Mouse (Mus musculus): ENCODE measurements around the gene Hipk3. TPM values are rescaled to one million over a fixed set of nuclear protein-coding genes. Genes with fewer than 3 reads are reported as not detected.

Gene Hipk3
- polyA plus RNA-seq (2016; fragmentation: Nextera tagmentation; extraction: Ambion mirVana) = 71.4 and 78.0 TPM in 2 replicates

GRCm38 (mm10) chr2:104493951-104494800 is at the start of gene Hipk3:
Gene Hipk3 (minus strand): TSS chr2:104494446.
- peaks cover 35% of the 10 kb centered on the region for H3K4me1 ChIP-seq (replicated peaks)
- peak within 1 kb of the TSS; percentile 99 for H3K9ac ChIP-seq
- H3K27ac ChIP-seq (ENCODE audit: poor library complexity, severe bottlenecking) = peak within 1 kb of the TSS; percentile 100
- WGBS = under 1% methylated on average over 88 of the region's 98 CpGs
- H3K36me3 ChIP-seq = no peaks in the 10 kb centered on the region
- peak within 1 kb of the TSS; percentile 73 for H3K4me2 ChIP-seq
- H3K9me3 ChIP-seq (replicated peaks) = no peaks in the 10 kb centered on the region
- H3K27me3 ChIP-seq (replicated peaks) = no peaks in the 10 kb centered on the region
- peak; percentile 91 for ATAC-seq (ENCODE audit: insufficient number of reproducible peaks, low FRiP score)
- peak within 1 kb of the TSS; percentile 77 for H3K4me3 ChIP-seq

- Histone ChIP-seq H3K27ac (ENCODE audit: poor library complexity, severe bottlenecking) (no peak overlapping the region), H3K9ac (no peak overlapping the region), H3K27me3 (replicated peaks) (no peaks in the 10 kb centered on the region), H3K4me1 (replicated peaks) (peaks cover 3% of the 10 kb centered on the region; the same call in 1 of the 2 replicates), H3K36me3 (no peaks in the 10 kb centered on the region), H3K4me2 (no peak overlapping the region), H3K9me3 (replicated peaks) (no peaks in the 10 kb centered on the region; the same call in 1 of the 2 replicates), H3K4me3 (no peak overlapping the region)
- WGBS = 52% methylated on average over 2 of the region's 2 CpGs
- ATAC-seq (ENCODE audit: insufficient number of reproducible peaks, low FRiP score) = no peak
These were observed 46.0 kb upstream of the Hipk3 start for GRCm38 (mm10) chr2:104540286-104540685.

GRCm38 (mm10) chr2:104534751-104535150 is 40.5 kb upstream of the Hipk3 start:
- ATAC-seq (ENCODE audit: insufficient number of reproducible peaks, low FRiP score) = no peak
- no peak overlapping the region for H3K4me3 ChIP-seq
- H3K27ac ChIP-seq (ENCODE audit: poor library complexity, severe bottlenecking) = no peak overlapping the region
- H3K9ac ChIP-seq = no peak overlapping the region
- no peaks in the 10 kb centered on the region for H3K9me3 ChIP-seq (replicated peaks)
- 86% methylated on average over 3 of the region's 3 CpGs for WGBS
- H3K27me3 ChIP-seq (replicated peaks) = no peaks in the 10 kb centered on the region
- no peak overlapping the region for H3K4me2 ChIP-seq
- no peaks in the 10 kb centered on the region for H3K36me3 ChIP-seq
- H3K4me1 ChIP-seq (replicated peaks) = peaks cover 3% of the 10 kb centered on the region; the same call in 1 of the 2 replicates

- Histone ChIP-seq H3K36me3 (no peaks in the 10 kb centered on the region), H3K4me1 (replicated peaks) (peaks cover 3% of the 10 kb centered on the region; the same call in 1 of the 2 replicates), H3K27ac (ENCODE audit: poor library complexity, severe bottlenecking) (no peak overlapping the region), H3K4me3 (no peak overlapping the region), H3K9me3 (replicated peaks) (no peaks in the 10 kb centered on the region), H3K27me3 (replicated peaks) (no peaks in the 10 kb centered on the region), H3K9ac (no peak overlapping the region), H3K4me2 (no peak overlapping the region)
- 81% methylated on average over 1 of the region's 1 CpGs for WGBS
- ATAC-seq (ENCODE audit: insufficient number of reproducible peaks, low FRiP score) = no peak
These were observed 38.3 kb upstream of the Hipk3 start for GRCm38 (mm10) chr2:104532548-104532947.

GRCm38 (mm10) chr2:104526559-104526958 is 32.3 kb upstream of the Hipk3 start:
- no peaks in the 10 kb centered on the region for H3K9me3 ChIP-seq (replicated peaks)
- no peaks in the 10 kb centered on the region for H3K27me3 ChIP-seq (replicated peaks)
- WGBS = 56% methylated on average over 3 of the region's 3 CpGs
- H3K4me1 ChIP-seq (replicated peaks) = peaks cover 6% of the 10 kb centered on the region; the same call in 1 of the 2 replicates
- no peaks in the 10 kb centered on the region for H3K36me3 ChIP-seq
- H3K4me2 ChIP-seq = no peak overlapping the region
- no peak overlapping the region for H3K4me3 ChIP-seq
- H3K9ac ChIP-seq = no peak overlapping the region
- no peak for ATAC-seq (ENCODE audit: insufficient number of reproducible peaks, low FRiP score)
- H3K27ac ChIP-seq (ENCODE audit: poor library complexity, severe bottlenecking) = no peak overlapping the region

GRCm38 (mm10) chr2:104525506-104525905 is 31.3 kb upstream of the Hipk3 start:
- peaks cover 6% of the 10 kb centered on the region; the same call in 1 of the 2 replicates for H3K4me1 ChIP-seq (replicated peaks)
- no peak overlapping the region for H3K4me2 ChIP-seq
- no peak overlapping the region for H3K4me3 ChIP-seq
- no peak for ATAC-seq (ENCODE audit: insufficient number of reproducible peaks, low FRiP score)
- no peak overlapping the region for H3K9ac ChIP-seq
- no peak overlapping the region for H3K27ac ChIP-seq (ENCODE audit: poor library complexity, severe bottlenecking)
- 10% methylated on average over 5 of the region's 5 CpGs for WGBS
- no peaks in the 10 kb centered on the region for H3K36me3 ChIP-seq
- H3K27me3 ChIP-seq (replicated peaks) = no peaks in the 10 kb centered on the region
- no peaks in the 10 kb centered on the region for H3K9me3 ChIP-seq (replicated peaks)

- Histone ChIP-seq H3K27ac (ENCODE audit: poor library complexity, severe bottlenecking) (no peak overlapping the region), H3K9ac (no peak overlapping the region), H3K4me1 (replicated peaks) (no peaks in the 10 kb centered on the region), H3K36me3 (no peaks in the 10 kb centered on the region), H3K27me3 (replicated peaks) (no peaks in the 10 kb centered on the region), H3K9me3 (replicated peaks) (0 out of 2 replicates have a peak, but pooled peaks cover 3% of the 10 kb centered on the region), H3K4me3 (no peak overlapping the region), H3K4me2 (no peak overlapping the region)
- no peak for ATAC-seq (ENCODE audit: insufficient number of reproducible peaks, low FRiP score)
- WGBS = 78% methylated on average over 8 of the region's 8 CpGs
These were observed 17.4 kb upstream of the Hipk3 start for GRCm38 (mm10) chr2:104511622-104512021.

GRCm38 (mm10) chr2:104502388-104502787 is 8.1 kb upstream of the Hipk3 start:
- H3K9ac ChIP-seq = no peak overlapping the region

GRCm38 (mm10) chr2:104501091-104501490 is 6.8 kb upstream of the Hipk3 start:
- Histone ChIP-seq H3K4me3 (no peak overlapping the region), H3K9me3 (replicated peaks) (no peaks in the 10 kb centered on the region), H3K4me2 (no peak overlapping the region), H3K27ac (ENCODE audit: poor library complexity, severe bottlenecking) (no peak overlapping the region), H3K4me1 (replicated peaks) (peaks cover 19% of the 10 kb centered on the region), H3K27me3 (replicated peaks) (no peaks in the 10 kb centered on the region), H3K9ac (no peak overlapping the region), H3K36me3 (no peaks in the 10 kb centered on the region)
- ATAC-seq (ENCODE audit: insufficient number of reproducible peaks, low FRiP score) = no peak
- 85% methylated on average over 2 of the region's 2 CpGs for WGBS

More at GRCm38 (mm10) chr2:104502388-104502787, 8.1 kb upstream of the Hipk3 start:
- WGBS = 53% methylated on average over 3 of the region's 3 CpGs
- H3K27me3 ChIP-seq (replicated peaks) = no peaks in the 10 kb centered on the region
- H3K27ac ChIP-seq (ENCODE audit: poor library complexity, severe bottlenecking) = no peak overlapping the region
- no peaks in the 10 kb centered on the region for H3K36me3 ChIP-seq
- no peak for ATAC-seq (ENCODE audit: insufficient number of reproducible peaks, low FRiP score)
- no peaks in the 10 kb centered on the region for H3K9me3 ChIP-seq (replicated peaks)
- H3K4me2 ChIP-seq = no peak overlapping the region
- H3K4me1 ChIP-seq (replicated peaks) = peaks cover 12% of the 10 kb centered on the region
- H3K4me3 ChIP-seq = no peak overlapping the region

- no peak overlapping the region for H3K27ac ChIP-seq (ENCODE audit: poor library complexity, severe bottlenecking)
- H3K9me3 ChIP-seq (replicated peaks) = no peaks in the 10 kb centered on the region
- no peak overlapping the region for H3K4me3 ChIP-seq
- H3K36me3 ChIP-seq = no peaks in the 10 kb centered on the region
- peaks cover 32% of the 10 kb centered on the region for H3K4me1 ChIP-seq (replicated peaks)
- H3K27me3 ChIP-seq (replicated peaks) = no peaks in the 10 kb centered on the region
- WGBS = 44% methylated on average over 4 of the region's 4 CpGs
- H3K9ac ChIP-seq = no peak overlapping the region
- H3K4me2 ChIP-seq = peak overlapping the region; percentile 17; the same call in 1 of the 2 replicates
- ATAC-seq (ENCODE audit: insufficient number of reproducible peaks, low FRiP score) = no peak
These were observed 3.5 kb upstream of the Hipk3 start for GRCm38 (mm10) chr2:104497771-104498170.

GRCm38 (mm10) chr2:104497231-104497630 is 3.0 kb upstream of the Hipk3 start:
- Histone ChIP-seq H3K4me2 (no peak overlapping the region), H3K27me3 (replicated peaks) (no peaks in the 10 kb centered on the region), H3K4me1 (replicated peaks) (peaks cover 28% of the 10 kb centered on the region), H3K27ac (ENCODE audit: poor library complexity, severe bottlenecking) (no peak overlapping the region), H3K9me3 (replicated peaks) (no peaks in the 10 kb centered on the region), H3K9ac (no peak overlapping the region), H3K4me3 (no peak overlapping the region), H3K36me3 (no peaks in the 10 kb centered on the region)
- no peak for ATAC-seq (ENCODE audit: insufficient number of reproducible peaks, low FRiP score)
- WGBS = 82% methylated on average over 2 of the region's 2 CpGs

Measured in heart, embryonic 12.5 days (tissue).